24 mouse cellular contexts compared by ENCODE assay signal in genomic region chr12:52795551-52796470, GRCm38 (mm10).
DNase-seq lines count a peak whose midpoint lies in the region; ATAC-seq lines count a peak whose summit lies in the region.
"Had no signal": no experiment of that assay in that cellular context is flagged by ENCODE, and none has a peak within 500 bp of the region (broad histone marks: within the 10 kb centered on the region; RNA-seq: fewer than 3 reads in every experiment).

No protein-coding gene starts in this region.

- no peaks in the 10 kb centered on the region for H3K36me3 ChIP-seq in heart, embryonic 15.5 days
- peaks cover 12% of the 10 kb centered on the region for H3K36me3 ChIP-seq in midbrain, embryonic 14.5 days (ENCODE audit: control insufficient read depth, insufficient read depth, low read length)
- H3K36me3 ChIP-seq in midbrain, embryonic 10.5 days, result peaks cover 5% of the 10 kb centered on the region; the same call in 1 of the 2 replicates
- H3K36me3 ChIP-seq in midbrain, embryonic 16.5 days (ENCODE audit: control insufficient read depth, insufficient read depth, low read length), result no peaks in the 10 kb centered on the region
- H3K36me3 ChIP-seq: embryonic facial prominence, embryonic 15.5 days; limb, embryonic 12.5 days; liver, embryonic 15.5 days had no signal

- no peak overlapping the region for H3K4me2 ChIP-seq in heart, embryonic 15.5 days
- H3K4me2 ChIP-seq in midbrain, embryonic 14.5 days (ENCODE audit: low read length), result no peak overlapping the region
- no peak overlapping the region for H3K4me2 ChIP-seq in midbrain, embryonic 16.5 days (ENCODE audit: low read length)
- H3K4me2 ChIP-seq: embryonic facial prominence, embryonic 15.5 days; forebrain, embryonic 13.5 days; hindbrain, embryonic 14.5 days; limb, embryonic 12.5 days; liver, embryonic 15.5 days; lung, embryonic 14.5 days had no signal

- H3K4me1 ChIP-seq in heart, embryonic 15.5 days (replicated peaks), result peaks cover 37% of the 10 kb centered on the region
- peaks cover 16% of the 10 kb centered on the region for H3K4me1 ChIP-seq in midbrain, embryonic 14.5 days (ENCODE audit: control insufficient read depth, insufficient read depth, low read length)
- H3K4me1 ChIP-seq in midbrain, embryonic 10.5 days, result peaks cover 32% of the 10 kb centered on the region
- peaks cover 11% of the 10 kb centered on the region for H3K4me1 ChIP-seq in midbrain, embryonic 16.5 days (ENCODE audit: control insufficient read depth, insufficient read depth, low read length)
- H3K4me1 ChIP-seq: limb, embryonic 12.5 days; liver, embryonic 15.5 days had no signal

- no peaks in the 10 kb centered on the region for H3K9me3 ChIP-seq in heart, embryonic 15.5 days (replicated peaks)
- H3K9me3 ChIP-seq in midbrain, embryonic 14.5 days (ENCODE audit: control insufficient read depth, low read length), result no peaks in the 10 kb centered on the region
- no peaks in the 10 kb centered on the region for H3K9me3 ChIP-seq in midbrain, embryonic 10.5 days (replicated peaks)
- H3K9me3 ChIP-seq in midbrain, embryonic 16.5 days (replicated peaks; ENCODE audit: control insufficient read depth, low read length, poor library complexity, severe bottlenecking), result no peaks in the 10 kb centered on the region
- H3K9me3 ChIP-seq: embryonic facial prominence, embryonic 15.5 days; forebrain, embryonic 13.5 days; limb, embryonic 12.5 days; liver, embryonic 15.5 days had no signal

- no peak overlapping the region for H3K9ac ChIP-seq in heart, embryonic 15.5 days
- no peak overlapping the region for H3K9ac ChIP-seq in midbrain, embryonic 14.5 days (replicated peaks; ENCODE audit: low read length)
- no peak overlapping the region for H3K9ac ChIP-seq in midbrain, embryonic 16.5 days (ENCODE audit: low read depth, low read length)
- H3K9ac ChIP-seq: embryonic facial prominence, embryonic 15.5 days; forebrain, embryonic 13.5 days; hindbrain, embryonic 14.5 days; limb, embryonic 12.5 days; liver, embryonic 15.5 days; lung, embryonic 14.5 days had no signal

- peak; percentile 92 for DNase-seq in heart, adult 11 months
- no peak for DNase-seq in heart, postnatal 14 days
- no peak for DNase-seq in heart, adult 18-20 months
- DNase-seq in midbrain, embryonic 14.5 days, result no peak
- no peak for DNase-seq in midbrain, embryonic 10.5 days (ENCODE audit: low spot score)
- DNase-seq in retina, embryonic 14.5 days (ENCODE audit: low spot score), result no peak
- DNase-seq: adrenal gland, postnatal 25 days; cerebellum, adult 18-20 months; heart, postnatal 36 days; kidney, adult 11 months; kidney, postnatal 14 days; layer of hippocampus, adult 9-11 months; lung, embryonic 14.5 days; lung, postnatal 14 days; right cerebral cortex, adult 18-20 months; spleen, adult 18-20 months had no signal

- WGBS in heart, embryonic 15.5 days, result 76% methylated on average over 18 of the region's 18 CpGs
- 89% methylated on average over 18 of the region's 18 CpGs for WGBS in midbrain, embryonic 14.5 days
- 93% methylated on average over 18 of the region's 18 CpGs for WGBS in midbrain, embryonic 10.5 days
- WGBS in midbrain, embryonic 16.5 days, result 85% methylated on average over 18 of the region's 18 CpGs

- intact Hi-C loops in heart, postnatal 14 days (cut with DNase I), result no loop called here

- H3K4me3 ChIP-seq in heart, embryonic 15.5 days, result no peak overlapping the region
- H3K4me3 ChIP-seq in midbrain, embryonic 14.5 days (replicated peaks; ENCODE audit: low read depth, low read length), result no peak overlapping the region
- H3K4me3 ChIP-seq in midbrain, embryonic 10.5 days, result no peak overlapping the region
- H3K4me3 ChIP-seq in midbrain, embryonic 16.5 days (ENCODE audit: low read depth, low read length), result no peak overlapping the region
- H3K4me3 ChIP-seq: embryonic facial prominence, embryonic 15.5 days; forebrain, embryonic 13.5 days; limb, embryonic 12.5 days; liver, embryonic 15.5 days had no signal

- ATAC-seq in heart, embryonic 15.5 days (replicated peaks; ENCODE audit: insufficient number of reproducible peaks, insufficient read depth, low FRiP score, low read depth), result no peak
- ATAC-seq in midbrain, embryonic 14.5 days (ENCODE audit: low FRiP score, low TSS enrichment), result no peak
- ATAC-seq in midbrain, embryonic 16.5 days, result no peak

- H3K27me3 ChIP-seq in heart, embryonic 15.5 days, result no peaks in the 10 kb centered on the region
- no peaks in the 10 kb centered on the region for H3K27me3 ChIP-seq in midbrain, embryonic 14.5 days (ENCODE audit: control insufficient read depth, insufficient read depth, low read length)
- H3K27me3 ChIP-seq in midbrain, embryonic 10.5 days (ENCODE audit: low read depth, poor library complexity, severe bottlenecking), result no peaks in the 10 kb centered on the region
- no peaks in the 10 kb centered on the region for H3K27me3 ChIP-seq in midbrain, embryonic 16.5 days (ENCODE audit: control insufficient read depth, insufficient read depth, low read depth, low read length)
- H3K27me3 ChIP-seq: embryonic facial prominence, embryonic 15.5 days; forebrain, embryonic 13.5 days; limb, embryonic 12.5 days; liver, embryonic 15.5 days had no signal

- H3K27ac ChIP-seq in heart, embryonic 15.5 days, result peak overlapping the region; percentile 54; the same call in 1 of the 2 replicates
- H3K27ac ChIP-seq in midbrain, embryonic 14.5 days (replicated peaks; ENCODE audit: low read depth, low read length), result 0 out of 2 replicates have a peak overlapping the region, but pooled peaks have one; percentile 13
- H3K27ac ChIP-seq in midbrain, embryonic 10.5 days (replicated peaks), result no peak overlapping the region
- H3K27ac ChIP-seq in midbrain, embryonic 16.5 days (ENCODE audit: low read length), result peak overlapping the region; percentile 60; the same call in 1 of the 2 replicates
- H3K27ac ChIP-seq: embryonic facial prominence, embryonic 15.5 days; forebrain, embryonic 13.5 days; hindbrain, embryonic 14.5 days; limb, embryonic 12.5 days; liver, embryonic 15.5 days; stomach, postnatal 0 days had no signal
